Mouse (Mus musculus) myocyte (in vitro differentiated cells): Measurements from ENCODE around the gene Etv6.

Source experiments
- CEBPB ChIP-seq: IDR thresholded peaks from 2 replicates; pipeline ENCODE4 v1.6.1; 2011; ENCODE audit warnings: mild to moderate bottlenecking, moderate library complexity; ENCODE audit not compliant: poor library complexity, insufficient read depth, severe bottlenecking
- E2F4 ChIP-seq: IDR thresholded peaks from one replicate; pipeline ENCODE4 v1.6.1; 2011; ENCODE audit warnings: mild to moderate bottlenecking, control low read depth, moderate library complexity; ENCODE audit not compliant: insufficient read depth
- MAX ChIP-seq: IDR thresholded peaks from one replicate; pipeline ENCODE4 v1.6.1; 2011; ENCODE audit warnings: low read depth, mild to moderate bottlenecking, control low read depth
- MYOG ChIP-seq, 3 experiments: IDR thresholded peaks; one replicate each; pipeline ENCODE4 v1.6.1; 2011; ENCODE audit warnings: control low read depth in 2 of 3, low read depth in 2 of 3, mild to moderate bottlenecking in 2 of 3; ENCODE audit not compliant: insufficient read length in 2 of 3, control insufficient read depth in 1 of 3, insufficient read depth in 1 of 3
- POLR2A ChIP-seq: IDR thresholded peaks from one replicate; pipeline ENCODE4 v1.6.1; 2011; ENCODE audit warnings: low read depth, mild to moderate bottlenecking, control low read depth, moderate library complexity; ENCODE audit not compliant: insufficient read length
- POLR2AphosphoS2 ChIP-seq: IDR thresholded peaks from one replicate; pipeline ENCODE4 v1.6.1; 2011; ENCODE audit warnings: low read depth, control low read depth; ENCODE audit not compliant: insufficient read length
- SRF ChIP-seq: IDR thresholded peaks from one replicate; pipeline ENCODE4 v1.6.1; 2011; ENCODE audit warnings: low read depth; ENCODE audit not compliant: control insufficient read depth, insufficient read length
- TCF12 ChIP-seq: IDR thresholded peaks from one replicate; pipeline ENCODE4 v1.6.1; 2011; ENCODE audit warnings: mild to moderate bottlenecking, control low read depth; ENCODE audit not compliant: poor library complexity, insufficient read depth, severe bottlenecking
- USF1 ChIP-seq: IDR thresholded peaks from one replicate; pipeline ENCODE4 v1.6.1; 2011; ENCODE audit warnings: low read depth, mild to moderate bottlenecking, control low read depth, moderate library complexity

- TF ChIP-seq POLR2A, result no peak
- TF ChIP-seq CEBPB, result no peak
- TF ChIP-seq USF1, result no peak
- no peak for TF ChIP-seq TCF12
- TF ChIP-seq MAX, result no peak
- TF ChIP-seq E2F4, result no peak
- no peak for TF ChIP-seq POLR2AphosphoS2
- TF ChIP-seq SRF, result no peak
- TF ChIP-seq MYOG (IDR thresholded peaks at IDR 0.05; ENCODE audit: control insufficient read depth in 1 of 3, insufficient read depth in 1 of 3, insufficient read length in 2 of 3, low read depth in 2 of 3), result no peak
These were observed 44.1 kb downstream of the Etv6 start for GRCm38 (mm10) chr6:134079563-134079962.
